Mouse (Mus musculus) small intestine, adult 2 months (tissue): ENCODE measurements around the gene Sds.
A peak's percentile ranks its signal among the peaks of the same experiment; 100 is the strongest.

Source experiments
- CTCF ChIP-seq: fragments of 200-500 bp; IDR thresholded peaks from 2 replicates; pipeline ENCODE4 v1.5.1; 2012; ENCODE audit warnings: low read depth, mild to moderate bottlenecking, control low read depth, inconsistent platforms, low read length, moderate library complexity, mixed read lengths; ENCODE audit not compliant: insufficient replicate concordance, insufficient read length; ENCODE audit errors: extremely low read depth
- POLR2A ChIP-seq: fragments of 200-500 bp; IDR thresholded peaks from 2 replicates; pipeline ENCODE4 v1.6.1; 2012; ENCODE audit warnings: low read depth, mild to moderate bottlenecking, control low read depth, inconsistent platforms, low read length, moderate library complexity

GRCm38 (mm10) chr5:120522649-120523048 lies 46.3 kb downstream of the Sds start:
- TF ChIP-seq POLR2A (no peak), CTCF (peak; percentile 51; the same call in 1 of the 2 replicates)
